Mouse (Mus musculus) stomach, embryonic 14.5 days (tissue): ENCODE results near the gene Memo1. TPM values are rescaled to one million over a fixed set of nuclear protein-coding genes. Genes with fewer than 3 reads are reported as not detected.

ENCODE experiments used
- ATAC-seq: fragments of 200-750 bp; cut with Nextera tagmentation; 2 replicates; pipeline ENCODE4 v1.8.0; 2017; ENCODE audit warnings: low read depth, moderate TSS enrichment; ENCODE audit not compliant: insufficient number of reproducible peaks, insufficient read depth, low FRiP score
- H3K27ac ChIP-seq: fragments of 300-500 bp; sonication (generic); 2 replicates; pipeline ENCODE4 v1.5.1; 2014; ENCODE audit warnings: mild to moderate bottlenecking, low read length, moderate library complexity, mixed read lengths
- H3K27me3 ChIP-seq: fragments of 300-500 bp; sonication (generic); 2 replicates; pipeline ENCODE4 v1.6.1; 2014; ENCODE audit warnings: low read length, control low read depth, mixed read lengths; ENCODE audit not compliant: control insufficient read depth, insufficient read depth
- H3K36me3 ChIP-seq: fragments of 300-500 bp; sonication (generic); 2 replicates; pipeline ENCODE4 v1.6.1; 2014; ENCODE audit warnings: mild to moderate bottlenecking, control low read depth, low read length, moderate library complexity, mixed read lengths; ENCODE audit not compliant: control insufficient read depth, insufficient read depth
- H3K4me1 ChIP-seq: fragments of 300-500 bp; sonication (generic); 2 replicates; pipeline ENCODE4 v1.6.1; 2014; ENCODE audit warnings: low read length, control low read depth, mixed read lengths; ENCODE audit not compliant: control insufficient read depth, insufficient read depth
- H3K4me2 ChIP-seq: fragments of 300-500 bp; sonication (generic); replicated peaks from 2 replicates; pipeline ENCODE4 v1.6.1; 2014; ENCODE audit warnings: low read depth, low read length, control low read depth
- H3K4me3 ChIP-seq: fragments of 300-500 bp; sonication (generic); 2 replicates; pipeline ENCODE4 v1.5.1; 2014; ENCODE audit warnings: low read depth, low read length, control low read depth
- H3K9ac ChIP-seq: fragments of 300-500 bp; sonication (generic); replicated peaks from 2 replicates; pipeline ENCODE4 v1.6.1; 2014; ENCODE audit warnings: low read depth, mild to moderate bottlenecking, control low read depth, low read length, moderate library complexity, mixed read lengths
- H3K9me3 ChIP-seq: fragments of 300-500 bp; sonication (generic); 2 replicates; pipeline ENCODE4 v1.6.1; 2016; ENCODE audit warnings: low read depth, low read length, control low read depth; ENCODE audit not compliant: control insufficient read depth
- WGBS: fragments of 180-500 bp; shearing (Covaris S2); extraction: QIAGEN DNeasy Blood & Tissue Kit; methylation state at CpG from one replicate; pipeline ENCODE4 v1.1.7; 2014; 5-methylcytosine and 5-hydroxymethylcytosine counted together
- polyA plus RNA-seq: library from polyadenylated mRNA; unstranded; fragments of >200 nt; fragmentation: Nextera tagmentation; extraction: Ambion mirVana; gene quantifications from 2 replicates; pipeline ENCODE4 v1.2.1, GENCODE M21; 2014

Gene Memo1
- polyA plus RNA-seq, 1 experiment from 2014 or later, result 94.8 TPM

GRCm38 (mm10) chr17:74158161-74158560 is 137.2 kb downstream of the Memo1 start:
- no peak for ATAC-seq
- H3K4me2 ChIP-seq, result no peak overlapping the region
- no peaks in the 10 kb centered on the region for H3K9me3 ChIP-seq
- no peaks in the 10 kb centered on the region for H3K27me3 ChIP-seq
- H3K27ac ChIP-seq, result no peak overlapping the region
- H3K4me3 ChIP-seq, result no peak overlapping the region
- 86% methylated on average over 3 of the region's 3 CpGs for WGBS
- H3K9ac ChIP-seq, result no peak overlapping the region
- no peaks in the 10 kb centered on the region for H3K4me1 ChIP-seq
- H3K36me3 ChIP-seq, result no peaks in the 10 kb centered on the region

Other genes with a start within 250 kb of the Memo1 start
- gene Srd5a2, start 247.6 kb downstream of the Memo1 start, polyA plus RNA-seq, result not detected in 2 replicates
- 213 and 215 TPM in 2 replicates for gene Dpy30, start 28.4 kb upstream of the Memo1 start, polyA plus RNA-seq
- 21.0 and 21.5 TPM in 2 replicates for gene Spast, start 43.5 kb upstream of the Memo1 start, polyA plus RNA-seq
- 39.4 and 41.7 TPM in 2 replicates for gene Slc30a6, start 100.1 kb upstream of the Memo1 start, polyA plus RNA-seq
- gene Nlrc4, start 163.6 kb upstream of the Memo1 start, polyA plus RNA-seq, result 1.5 and 1.6 TPM in 2 replicates
- gene Yipf4, start 194.0 kb upstream of the Memo1 start, polyA plus RNA-seq, result 69.0 and 71.4 TPM in 2 replicates
- 127 and 130 TPM in 2 replicates for gene Birc6, start 232.8 kb upstream of the Memo1 start, polyA plus RNA-seq